Mouse (Mus musculus) C2C12 (cell line): ENCODE data around the gene Camta1.

Source experiments
- CTCF ChIP-seq: IDR thresholded peaks from one replicate; pipeline ENCODE4 v1.5.1; 2011; ENCODE audit not compliant: control insufficient read depth, insufficient read depth, insufficient read length
- MAX ChIP-seq: IDR thresholded peaks from one replicate; pipeline ENCODE4 v1.6.1; 2011; ENCODE audit warnings: mild to moderate bottlenecking, control low read depth
- USF1 ChIP-seq: IDR thresholded peaks from one replicate; pipeline ENCODE4 v1.6.1; 2011; ENCODE audit warnings: low read depth, mild to moderate bottlenecking, control low read depth, moderate library complexity

- TF ChIP-seq CTCF (no peak), MAX (no peak), USF1 (no peak)
These were observed 171.6 kb downstream of the Camta1 start for GRCm38 (mm10) chr4:151690041-151690440.
